Mouse (Mus musculus) embryonic facial prominence, embryonic 12.5 days (tissue): Measurements from ENCODE around the gene Zfp467. TPM values are rescaled to one million over a fixed set of nuclear protein-coding genes. Genes with fewer than 3 reads are reported as not detected.

Source experiments
- ATAC-seq: fragments of 200-750 bp; cut with Nextera tagmentation; 2 replicates; pipeline ENCODE4 v1.8.0; 2017; ENCODE audit not compliant: insufficient number of reproducible peaks, insufficient read depth, low FRiP score, low TSS enrichment
- H3K27ac ChIP-seq: fragments of 300-500 bp; sonication (generic); 2 replicates; pipeline ENCODE4 v1.5.1; 2016; ENCODE audit warnings: mild to moderate bottlenecking
- H3K27me3 ChIP-seq: fragments of 300-500 bp; sonication (generic); 2 replicates; pipeline ENCODE4 v1.6.1; 2016; ENCODE audit warnings: mild to moderate bottlenecking, moderate library complexity
- H3K36me3 ChIP-seq: fragments of 300-500 bp; sonication (generic); 2 replicates; pipeline ENCODE4 v1.6.1; 2016; ENCODE audit warnings: mild to moderate bottlenecking
- H3K4me1 ChIP-seq: fragments of 300-500 bp; sonication (generic); 2 replicates; pipeline ENCODE4 v1.6.1; 2016
- H3K4me2 ChIP-seq: fragments of 300-500 bp; sonication (generic); replicated peaks from 2 replicates; pipeline ENCODE4 v1.6.1; 2016; ENCODE audit warnings: mild to moderate bottlenecking, moderate library complexity
- H3K4me3 ChIP-seq: fragments of 300-500 bp; sonication (generic); 2 replicates; pipeline ENCODE4 v1.5.1; 2016; ENCODE audit warnings: mild to moderate bottlenecking
- H3K9ac ChIP-seq: fragments of 300-500 bp; sonication (generic); 2 replicates; pipeline ENCODE4 v1.6.1; 2016; ENCODE audit warnings: mild to moderate bottlenecking, moderate library complexity
- H3K9me3 ChIP-seq: fragments of 300-500 bp; sonication (generic); 2 replicates; pipeline ENCODE4 v1.6.1; 2016; ENCODE audit warnings: mild to moderate bottlenecking, moderate library complexity
- WGBS: fragments of 180-500 bp; shearing (Covaris S2); methylation state at CpG from one replicate; pipeline ENCODE4 v1.1.7; 2016; 5-methylcytosine and 5-hydroxymethylcytosine counted together
- polyA plus RNA-seq: library from polyadenylated mRNA; unstranded; fragments of >200 nt; fragmentation: Nextera tagmentation; extraction: Ambion mirVana; gene quantifications from 2 replicates; pipeline ENCODE4 v1.2.1, GENCODE M21; 2016

Gene Zfp467
- polyA plus RNA-seq, 1 experiment from 2014 or later, result 30.3 TPM

GRCm38 (mm10) chr6:48423336-48423735, 22.3 kb downstream of the Zfp467 start:
- H3K27ac ChIP-seq, result no peak overlapping the region
- ATAC-seq, result no peak
- 0 out of 2 replicates have a peak, but pooled peaks cover 6% of the 10 kb centered on the region for H3K36me3 ChIP-seq
- no peak overlapping the region for H3K9ac ChIP-seq
- no peak overlapping the region for H3K4me2 ChIP-seq
- peaks cover 12% of the 10 kb centered on the region for H3K4me1 ChIP-seq
- 76% methylated on average over 3 of the region's 3 CpGs for WGBS
- no peaks in the 10 kb centered on the region for H3K9me3 ChIP-seq
- H3K4me3 ChIP-seq, result no peak overlapping the region
- no peaks in the 10 kb centered on the region for H3K27me3 ChIP-seq

GRCm38 (mm10) chr6:48420647-48421046, 25.0 kb downstream of the Zfp467 start:
- peaks cover 12% of the 10 kb centered on the region for H3K4me1 ChIP-seq
- no peak overlapping the region for H3K4me3 ChIP-seq
- no peak for ATAC-seq
- no peak overlapping the region for H3K9ac ChIP-seq
- WGBS, result 17% methylated on average over 2 of the region's 2 CpGs
- H3K27me3 ChIP-seq, result no peaks in the 10 kb centered on the region
- H3K9me3 ChIP-seq, result no peaks in the 10 kb centered on the region
- H3K4me2 ChIP-seq, result no peak overlapping the region
- H3K27ac ChIP-seq, result no peak overlapping the region
- H3K36me3 ChIP-seq, result peaks cover 30% of the 10 kb centered on the region

- Histone ChIP-seq H3K9me3 (no peaks in the 10 kb centered on the region), H3K4me2 (no peak overlapping the region), H3K4me1 (peaks cover 6% of the 10 kb centered on the region; the same call in 1 of the 2 replicates), H3K27ac (no peak overlapping the region), H3K9ac (no peak overlapping the region), H3K36me3 (peaks cover 71% of the 10 kb centered on the region), H3K4me3 (no peak overlapping the region), H3K27me3 (no peaks in the 10 kb centered on the region)
- ATAC-seq, result no peak
- WGBS, result 84% methylated on average over 2 of the region's 2 CpGs
Measured at GRCm38 (mm10) chr6:48416486-48416885, 29.1 kb downstream of the Zfp467 start.

- H3K4me1 ChIP-seq, result peaks cover 3% of the 10 kb centered on the region; the same call in 1 of the 2 replicates
- no peak overlapping the region for H3K4me2 ChIP-seq
- ATAC-seq, result no peak
- H3K9me3 ChIP-seq, result no peaks in the 10 kb centered on the region
- H3K27ac ChIP-seq, result no peak overlapping the region
- no peak overlapping the region for H3K4me3 ChIP-seq
- no peak overlapping the region for H3K9ac ChIP-seq
- 93% methylated on average over 7 of the region's 7 CpGs for WGBS
- H3K36me3 ChIP-seq, result peaks cover 80% of the 10 kb centered on the region
- no peaks in the 10 kb centered on the region for H3K27me3 ChIP-seq
Measured at GRCm38 (mm10) chr6:48415636-48416035, 30.0 kb downstream of the Zfp467 start.

GRCm38 (mm10) chr6:48414886-48415285, 30.7 kb downstream of the Zfp467 start:
- Histone ChIP-seq H3K4me1 (no peaks in the 10 kb centered on the region), H3K4me3 (no peak overlapping the region), H3K27ac (no peak overlapping the region), H3K9ac (no peak overlapping the region), H3K36me3 (peaks cover 87% of the 10 kb centered on the region), H3K27me3 (no peaks in the 10 kb centered on the region), H3K4me2 (no peak overlapping the region), H3K9me3 (no peaks in the 10 kb centered on the region)
- ATAC-seq, result no peak
- WGBS, result 89% methylated on average over 1 of the region's 1 CpGs

- Histone ChIP-seq H3K4me1 (no peaks in the 10 kb centered on the region), H3K4me3 (no peak overlapping the region), H3K4me2 (no peak overlapping the region), H3K36me3 (peaks cover 98% of the 10 kb centered on the region), H3K27me3 (no peaks in the 10 kb centered on the region), H3K9ac (no peak overlapping the region), H3K9me3 (no peaks in the 10 kb centered on the region), H3K27ac (no peak overlapping the region)
- WGBS, result 85% methylated on average over 10 of the region's 10 CpGs
- no peak for ATAC-seq
Measured at GRCm38 (mm10) chr6:48413081-48413480, 32.5 kb downstream of the Zfp467 start.

GRCm38 (mm10) chr6:48412662-48413061, 33.0 kb downstream of the Zfp467 start:
- no peaks in the 10 kb centered on the region for H3K9me3 ChIP-seq

GRCm38 (mm10) chr6:48412147-48412546, 33.5 kb downstream of the Zfp467 start:
- no peaks in the 10 kb centered on the region for H3K27me3 ChIP-seq
- ATAC-seq, result no peak
- H3K36me3 ChIP-seq, result peaks cover 100% of the 10 kb centered on the region
- no peaks in the 10 kb centered on the region for H3K4me1 ChIP-seq
- no peak overlapping the region for H3K9ac ChIP-seq
- H3K9me3 ChIP-seq, result no peaks in the 10 kb centered on the region
- H3K27ac ChIP-seq, result no peak overlapping the region
- WGBS, result 85% methylated on average over 4 of the region's 4 CpGs
- H3K4me2 ChIP-seq, result no peak overlapping the region
- H3K4me3 ChIP-seq, result no peak overlapping the region

More at GRCm38 (mm10) chr6:48412662-48413061, 33.0 kb downstream of the Zfp467 start:
- Histone ChIP-seq H3K4me2 (no peak overlapping the region), H3K4me3 (no peak overlapping the region), H3K27ac (no peak overlapping the region), H3K27me3 (no peaks in the 10 kb centered on the region), H3K36me3 (peaks cover 98% of the 10 kb centered on the region), H3K4me1 (no peaks in the 10 kb centered on the region), H3K9ac (no peak overlapping the region)
- 86% methylated on average over 3 of the region's 3 CpGs for WGBS
- ATAC-seq, result no peak

GRCm38 (mm10) chr6:48411193-48412092, 34.2 kb downstream of the Zfp467 start:
- no peaks in the 10 kb centered on the region for H3K27me3 ChIP-seq
- H3K9ac ChIP-seq, result no peak overlapping the region
- no peak overlapping the region for H3K4me3 ChIP-seq
- no peaks in the 10 kb centered on the region for H3K9me3 ChIP-seq
- no peaks in the 10 kb centered on the region for H3K4me1 ChIP-seq
- H3K36me3 ChIP-seq, result peaks cover 100% of the 10 kb centered on the region
- no peak overlapping the region for H3K4me2 ChIP-seq
- no peak for ATAC-seq
- H3K27ac ChIP-seq, result no peak overlapping the region
- WGBS, result 86% methylated on average over 6 of the region's 6 CpGs

- Histone ChIP-seq H3K9me3 (no peaks in the 10 kb centered on the region), H3K4me2 (no peak overlapping the region), H3K9ac (no peak overlapping the region), H3K27me3 (no peaks in the 10 kb centered on the region), H3K4me3 (no peak overlapping the region), H3K36me3 (peaks cover 100% of the 10 kb centered on the region), H3K4me1 (no peaks in the 10 kb centered on the region), H3K27ac (no peak overlapping the region)
- no peak for ATAC-seq
- 80% methylated on average over 3 of the region's 3 CpGs for WGBS
Measured at GRCm38 (mm10) chr6:48410551-48410950, 35.1 kb downstream of the Zfp467 start.

- no peaks in the 10 kb centered on the region for H3K9me3 ChIP-seq
- WGBS, result 95% methylated on average over 4 of the region's 4 CpGs
- peaks cover 100% of the 10 kb centered on the region for H3K36me3 ChIP-seq
- no peak overlapping the region for H3K9ac ChIP-seq
- no peak overlapping the region for H3K4me2 ChIP-seq
- H3K4me1 ChIP-seq, result no peaks in the 10 kb centered on the region
- H3K27ac ChIP-seq, result no peak overlapping the region
- H3K4me3 ChIP-seq, result no peak overlapping the region
- no peaks in the 10 kb centered on the region for H3K27me3 ChIP-seq
- no peak for ATAC-seq
Measured at GRCm38 (mm10) chr6:48409726-48410343, 35.8 kb downstream of the Zfp467 start.

GRCm38 (mm10) chr6:48404071-48404470, 41.6 kb downstream of the Zfp467 start:
- H3K4me2 ChIP-seq, result no peak overlapping the region
- 90% methylated on average over 5 of the region's 5 CpGs for WGBS
- H3K4me3 ChIP-seq, result no peak overlapping the region
- no peaks in the 10 kb centered on the region for H3K9me3 ChIP-seq
- no peak overlapping the region for H3K9ac ChIP-seq
- no peaks in the 10 kb centered on the region for H3K27me3 ChIP-seq
- ATAC-seq, result no peak
- no peaks in the 10 kb centered on the region for H3K4me1 ChIP-seq
- H3K27ac ChIP-seq, result no peak overlapping the region
- H3K36me3 ChIP-seq, result peaks cover 58% of the 10 kb centered on the region
